Comparison of ENCODE assay signal across 8 mouse cellular contexts in the genomic region with DNA sequence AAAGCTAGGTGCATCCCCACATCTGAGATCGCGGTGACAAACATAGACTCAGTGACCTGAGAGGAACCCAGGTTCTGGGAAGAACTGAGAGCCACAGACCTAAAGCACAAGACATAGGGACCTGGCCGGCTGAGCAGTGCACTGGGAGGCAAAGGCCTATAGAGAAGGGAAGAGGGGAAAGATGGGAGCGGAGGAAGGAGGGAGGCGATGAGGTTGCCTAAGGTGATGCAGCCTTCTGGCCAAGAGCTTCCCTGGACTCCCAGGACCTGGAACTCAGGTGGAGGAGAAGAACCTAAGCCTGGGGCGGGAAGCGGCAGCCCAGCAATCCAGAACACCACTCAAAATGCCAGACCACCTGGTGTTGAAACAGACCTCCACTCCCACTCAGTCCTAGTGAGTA. TPM values are rescaled to one million over a fixed set of nuclear protein-coding genes. Genes with fewer than 3 reads are reported as not detected.
A peak's percentile ranks its signal among the peaks of the same experiment; 100 is the strongest.
DNase-seq lines count a peak whose midpoint lies in the region; ATAC-seq and TF ChIP-seq lines count a peak whose summit lies in the region.
"Had no signal": no experiment of that assay in that cellular context is flagged by ENCODE, and none has a peak within 500 bp of the region (broad histone marks: within the 10 kb centered on the region; RNA-seq: fewer than 3 reads in every experiment).

No protein-coding gene starts in this region.

- TF ChIP-seq POLR2A in cortical plate, adult 2 months (IDR thresholded peaks at IDR 0.05; ENCODE audit: extremely low read depth, insufficient read depth, low read length): no peak

- H3K4me2 ChIP-seq in forebrain, embryonic 11.5 days (ENCODE audit: low read depth, low read length, severe bottlenecking): no peak overlapping the region; the same call in 1 of the 2 replicates
- H3K4me2 ChIP-seq in hindbrain, embryonic 15.5 days: peak overlapping the region; percentile 14
- peak overlapping the region; percentile 32 for H3K4me2 ChIP-seq in midbrain, embryonic 16.5 days (ENCODE audit: low read length)
- H3K4me2 ChIP-seq in liver, postnatal 0 days (ENCODE audit: low read depth, low read length): no peak overlapping the region

- H3K9me3 ChIP-seq in forebrain, embryonic 11.5 days (ENCODE audit: control insufficient read depth, low read length): no peaks in the 10 kb centered on the region
- no peaks in the 10 kb centered on the region for H3K9me3 ChIP-seq in hindbrain, embryonic 15.5 days
- no peaks in the 10 kb centered on the region for H3K9me3 ChIP-seq in midbrain, embryonic 16.5 days (replicated peaks; ENCODE audit: control insufficient read depth, low read length, poor library complexity, severe bottlenecking)
- H3K9me3 ChIP-seq in liver, postnatal 0 days (ENCODE audit: low read length): no peaks in the 10 kb centered on the region

- no peak for TF ChIP-seq CTCF in cortical plate, adult 2 months (IDR thresholded peaks at IDR 0.05; ENCODE audit: extremely low read depth, insufficient read depth, low read length)
- no peak for TF ChIP-seq CTCF in liver, postnatal 0 days (IDR thresholded peaks at IDR 0.05; ENCODE audit: low read depth)

- H3K9ac ChIP-seq in forebrain, embryonic 11.5 days (ENCODE audit: low read length): peak overlapping the region; percentile 49
- peak overlapping the region; percentile 7; the same call in 1 of the 2 replicates for H3K9ac ChIP-seq in hindbrain, embryonic 15.5 days
- H3K9ac ChIP-seq in midbrain, embryonic 16.5 days (ENCODE audit: low read depth, low read length): peak overlapping the region; percentile 64
- H3K9ac ChIP-seq in liver, postnatal 0 days (replicated peaks): no peak overlapping the region

- TF ChIP-seq EP300 in liver, postnatal 0 days (IDR thresholded peaks at IDR 0.05; ENCODE audit: low read depth): no peak

- WGBS in forebrain, embryonic 11.5 days: 5% methylated on average over 7 of the region's 7 CpGs
- WGBS in hindbrain, embryonic 15.5 days: 22% methylated on average over 7 of the region's 7 CpGs
- WGBS in midbrain, embryonic 16.5 days: 22% methylated on average over 7 of the region's 7 CpGs
- WGBS in liver, postnatal 0 days (ENCODE audit: insufficient replicate concordance): 8% methylated on average over 7 of the region's 7 CpGs

- H3K27me3 ChIP-seq in forebrain, embryonic 11.5 days (ENCODE audit: control insufficient read depth, insufficient read depth, low read length): peaks cover 68% of the 10 kb centered on the region
- peaks cover 3% of the 10 kb centered on the region for H3K27me3 ChIP-seq in hindbrain, embryonic 15.5 days
- peaks cover 3% of the 10 kb centered on the region; the same call in 1 of the 2 replicates for H3K27me3 ChIP-seq in midbrain, embryonic 16.5 days (ENCODE audit: control insufficient read depth, insufficient read depth, low read depth, low read length)
- peaks cover 82% of the 10 kb centered on the region for H3K27me3 ChIP-seq in liver, postnatal 0 days (ENCODE audit: insufficient read depth, low read length)

- DNase-seq in forebrain, embryonic 11.5 days (ENCODE audit: low spot score): peak; percentile 63
- no peak for DNase-seq in MN1 (ENCODE audit: low spot score)
- DNase-seq in liver, postnatal 0 days: no peak
- DNase-seq in kidney, postnatal 36 days: no peak
- DNase-seq: kidney, adult 11 months had no signal

- 0 out of 2 replicates have a peak overlapping the region, but pooled peaks have one; percentile 2 for H3K27ac ChIP-seq in cortical plate, adult 2 months (ENCODE audit: insufficient read depth, low read length)
- H3K27ac ChIP-seq in forebrain, embryonic 11.5 days (ENCODE audit: low read depth, low read length): peak overlapping the region; percentile 44; the same call in 1 of the 2 replicates
- peak overlapping the region; percentile 97 for H3K27ac ChIP-seq in hindbrain, embryonic 15.5 days (replicated peaks)
- peak overlapping the region; percentile 98 for H3K27ac ChIP-seq in midbrain, embryonic 16.5 days (ENCODE audit: low read length)
- no peak overlapping the region for H3K27ac ChIP-seq in liver, postnatal 0 days (ENCODE audit: low read depth)

- ATAC-seq in forebrain, embryonic 11.5 days (replicated peaks; ENCODE audit: low FRiP score): no peak
- no peak for ATAC-seq in hindbrain, embryonic 15.5 days (ENCODE audit: low FRiP score, low read depth)
- ATAC-seq in midbrain, embryonic 16.5 days: no peak
- ATAC-seq in liver, postnatal 0 days: no peak

- no peaks in the 10 kb centered on the region for H3K36me3 ChIP-seq in forebrain, embryonic 11.5 days (ENCODE audit: control insufficient read depth, insufficient read depth, low read length)
- H3K36me3 ChIP-seq in hindbrain, embryonic 15.5 days: no peaks in the 10 kb centered on the region
- H3K36me3 ChIP-seq in midbrain, embryonic 16.5 days (ENCODE audit: control insufficient read depth, insufficient read depth, low read length): no peaks in the 10 kb centered on the region
- no peaks in the 10 kb centered on the region for H3K36me3 ChIP-seq in liver, postnatal 0 days (replicated peaks; ENCODE audit: insufficient read depth, low read length)

- peaks cover 3% of the 10 kb centered on the region; the same call in 1 of the 2 replicates for H3K4me1 ChIP-seq in cortical plate, adult 2 months (ENCODE audit: control insufficient read depth, insufficient read depth, low read length)
- H3K4me1 ChIP-seq in forebrain, embryonic 11.5 days (replicated peaks; ENCODE audit: control insufficient read depth, insufficient read depth, low read length): peaks cover 32% of the 10 kb centered on the region
- H3K4me1 ChIP-seq in hindbrain, embryonic 15.5 days (replicated peaks): peaks cover 64% of the 10 kb centered on the region
- H3K4me1 ChIP-seq in midbrain, embryonic 16.5 days (ENCODE audit: control insufficient read depth, insufficient read depth, low read length): peaks cover 54% of the 10 kb centered on the region
- H3K4me1 ChIP-seq in liver, postnatal 0 days (ENCODE audit: insufficient read depth): no peaks in the 10 kb centered on the region

- H3K4me3 ChIP-seq in cortical plate, adult 2 months (ENCODE audit: insufficient read depth, low read length): no peak overlapping the region
- no peak overlapping the region for H3K4me3 ChIP-seq in forebrain, embryonic 11.5 days (ENCODE audit: low read depth, low read length)
- no peak overlapping the region for H3K4me3 ChIP-seq in hindbrain, embryonic 15.5 days
- no peak overlapping the region for H3K4me3 ChIP-seq in midbrain, embryonic 16.5 days (ENCODE audit: low read depth, low read length)
- H3K4me3 ChIP-seq in liver, postnatal 0 days (ENCODE audit: low read depth, low read length): no peak overlapping the region

RNA-seq across cellular contexts. Expression of a gene that starts 22.4 kb away (rescaled TPM):
- polyA plus RNA-seq in cortical plate, adult 2 months (2012; rRNA removed): 62.5 and 67.0 TPM in 2 replicates
- polyA plus RNA-seq in forebrain, embryonic 11.5 days (2014; fragmentation: Nextera tagmentation; extraction: Ambion mirVana): 30.4 and 31.1 TPM in 2 replicates
- polyA plus RNA-seq in hindbrain, embryonic 15.5 days (2015; fragmentation: Nextera tagmentation; extraction: Ambion mirVana): 40.3 and 43.3 TPM in 2 replicates
- polyA plus RNA-seq in midbrain, embryonic 16.5 days (2015; fragmentation: Nextera tagmentation; extraction: Ambion mirVana): 38.3 and 38.7 TPM in 2 replicates
- polyA plus RNA-seq in liver, postnatal 0 days (2015; fragmentation: Nextera tagmentation; extraction: Ambion mirVana): 11.1 and 14.0 TPM in 2 replicates

Comparison
In these comparisons a context has a peak if more than half of its experiments do, and no peak if none do; other contexts are left out.
1. H3K4me2 ChIP-seq: peak in hindbrain, embryonic 15.5 days (single experiment) and midbrain, embryonic 16.5 days (single experiment); none in forebrain, embryonic 11.5 days (single experiment) and liver, postnatal 0 days (single experiment).